17 mouse cellular contexts compared by ENCODE assay signal in genomic region chr9:90027709-90028108, GRCm38 (mm10). TPM values are rescaled to one million over a fixed set of nuclear protein-coding genes. Genes with fewer than 3 reads are reported as not detected.
A peak's percentile ranks its signal among the peaks of the same experiment; 100 is the strongest.
DNase-seq lines count a peak whose midpoint lies in the region; ATAC-seq and TF ChIP-seq lines count a peak whose summit lies in the region.
"Had no signal": no experiment of that assay in that cellular context is flagged by ENCODE, and none has a peak within 500 bp of the region (broad histone marks: within the 10 kb centered on the region; RNA-seq: fewer than 3 reads in every experiment).

No protein-coding gene starts in this region.

- no peaks in the 10 kb centered on the region for H3K36me3 ChIP-seq in kidney, postnatal 0 days (ENCODE audit: insufficient read depth, low read length)
- no peaks in the 10 kb centered on the region for H3K36me3 ChIP-seq in testis, adult 2 months (ENCODE audit: control insufficient read depth, insufficient read depth, low read length)
- no peaks in the 10 kb centered on the region for H3K36me3 ChIP-seq in splenic B cell, adult 2 months (ENCODE audit: control insufficient read depth, insufficient read depth, low read length, poor library complexity, severe bottlenecking)
- H3K36me3 ChIP-seq in neural tube, embryonic 15.5 days: no peaks in the 10 kb centered on the region
- H3K36me3 ChIP-seq: midbrain, embryonic 15.5 days; neural tube, embryonic 12.5 days had no signal

- no peaks in the 10 kb centered on the region for H3K9me3 ChIP-seq in kidney, postnatal 0 days (replicated peaks; ENCODE audit: low read length)
- no peaks in the 10 kb centered on the region for H3K9me3 ChIP-seq in neural tube, embryonic 15.5 days (replicated peaks)
- H3K9me3 ChIP-seq: forebrain, embryonic 13.5 days; midbrain, embryonic 15.5 days; neural tube, embryonic 12.5 days had no signal

- peak; percentile 20; the same call in 1 of the 2 replicates for TF ChIP-seq CTCF in kidney, postnatal 0 days (IDR thresholded peaks at IDR 0.05; ENCODE audit: low read depth)
- peak; percentile 56; the same call in 1 of the 2 replicates for TF ChIP-seq CTCF in testis, adult 2 months (IDR thresholded peaks at IDR 0.05; ENCODE audit: control insufficient read depth, insufficient read depth, insufficient replicate concordance, low read depth, low read length)
- TF ChIP-seq CTCF in bone marrow macrophage, adult 2 months (IDR thresholded peaks at IDR 0.05; ENCODE audit: low read depth, low read length): peak; percentile 35; the same call in 1 of the 2 replicates

- H3K4me1 ChIP-seq in kidney, postnatal 0 days (replicated peaks; ENCODE audit: insufficient read depth, low read length): no peaks in the 10 kb centered on the region
- H3K4me1 ChIP-seq in testis, adult 2 months (ENCODE audit: control insufficient read depth, insufficient read depth, low read length): no peaks in the 10 kb centered on the region
- no peaks in the 10 kb centered on the region for H3K4me1 ChIP-seq in bone marrow macrophage, adult 2 months (ENCODE audit: control insufficient read depth, insufficient read depth, low read length)
- H3K4me1 ChIP-seq in neural tube, embryonic 15.5 days: no peaks in the 10 kb centered on the region
- H3K4me1 ChIP-seq: forebrain, embryonic 13.5 days; midbrain, embryonic 15.5 days; neural tube, embryonic 12.5 days had no signal

- H3K4me3 ChIP-seq in kidney, postnatal 0 days (replicated peaks; ENCODE audit: low read depth, low read length): no peak overlapping the region
- no peak overlapping the region for H3K4me3 ChIP-seq in testis, adult 2 months (ENCODE audit: control insufficient read depth, low read depth, low read length)
- H3K4me3 ChIP-seq in bone marrow macrophage, adult 2 months (ENCODE audit: insufficient read depth, low read length): no peak overlapping the region
- H3K4me3 ChIP-seq in neural tube, embryonic 15.5 days (replicated peaks): no peak overlapping the region
- H3K4me3 ChIP-seq: forebrain, embryonic 13.5 days; midbrain, embryonic 15.5 days; neural tube, embryonic 12.5 days had no signal

- no peak overlapping the region for H3K9ac ChIP-seq in kidney, postnatal 0 days (ENCODE audit: low read depth, low read length)
- no peak overlapping the region for H3K9ac ChIP-seq in neural tube, embryonic 15.5 days (replicated peaks)
- H3K9ac ChIP-seq: forebrain, embryonic 13.5 days; midbrain, embryonic 15.5 days; neural tube, embryonic 12.5 days had no signal

- no peak overlapping the region for H3K4me2 ChIP-seq in kidney, postnatal 0 days (ENCODE audit: low read length)
- no peak overlapping the region for H3K4me2 ChIP-seq in neural tube, embryonic 15.5 days
- H3K4me2 ChIP-seq: forebrain, embryonic 13.5 days; midbrain, embryonic 15.5 days; neural tube, embryonic 12.5 days had no signal

- H3K27ac ChIP-seq in kidney, postnatal 0 days: no peak overlapping the region
- H3K27ac ChIP-seq in testis, adult 2 months (ENCODE audit: control insufficient read depth, insufficient read depth, low read depth, low read length): no peak overlapping the region
- no peak overlapping the region for H3K27ac ChIP-seq in bone marrow macrophage, adult 2 months (ENCODE audit: insufficient read depth, low read depth, low read length)
- H3K27ac ChIP-seq in neural tube, embryonic 15.5 days (replicated peaks): no peak overlapping the region
- H3K27ac ChIP-seq: forebrain, embryonic 13.5 days; midbrain, embryonic 15.5 days; neural tube, embryonic 12.5 days had no signal

- 91% methylated on average over 6 of the region's 6 CpGs for WGBS in kidney, postnatal 0 days
- WGBS in neural tube, embryonic 15.5 days: 89% methylated on average over 6 of the region's 6 CpGs

- ATAC-seq in kidney, postnatal 0 days (replicated peaks; ENCODE audit: low FRiP score, low read depth): no peak
- no peak for ATAC-seq in neural tube, embryonic 15.5 days (ENCODE audit: low FRiP score)
- ATAC-seq: forebrain, embryonic 13.5 days; midbrain, embryonic 15.5 days had no signal

- DNase-seq in kidney, postnatal 0 days (ENCODE audit: low spot score): no peak
- DNase-seq in kidney, adult 8-10 months: no peak
- no peak for DNase-seq in testis, postnatal 14 days (ENCODE audit: low spot score)
- DNase-seq in splenic B cell, adult 2 months (ENCODE audit: low read depth, low spot score): peak; percentile 31
- DNase-seq in embryo, embryonic 10 days (ENCODE audit: low spot score): no peak
- DNase-seq: adrenal gland, postnatal 10 days; cerebellum, postnatal 36 days; heart, postnatal 14 days; kidney, postnatal 25 days; retina, postnatal 1 day; spleen, adult 18-20 months had no signal

- H3K27me3 ChIP-seq in kidney, postnatal 0 days (ENCODE audit: insufficient read depth, low read length): no peaks in the 10 kb centered on the region
- no peaks in the 10 kb centered on the region for H3K27me3 ChIP-seq in testis, adult 2 months (ENCODE audit: control insufficient read depth, insufficient read depth, low read length)
- no peaks in the 10 kb centered on the region for H3K27me3 ChIP-seq in splenic B cell, adult 2 months (ENCODE audit: control insufficient read depth, insufficient read depth, low read length, poor library complexity, severe bottlenecking)
- H3K27me3 ChIP-seq in neural tube, embryonic 15.5 days (replicated peaks): no peaks in the 10 kb centered on the region
- H3K27me3 ChIP-seq: forebrain, embryonic 13.5 days; midbrain, embryonic 15.5 days; neural tube, embryonic 12.5 days had no signal

- TF ChIP-seq POLR2A in testis, adult 2 months (IDR thresholded peaks at IDR 0.05; ENCODE audit: control insufficient read depth, low read depth, low read length): no peak
- no peak for TF ChIP-seq POLR2A in bone marrow macrophage, adult 2 months (IDR thresholded peaks at IDR 0.05; ENCODE audit: borderline replicate concordance, low read depth, low read length)

RNA-seq across cellular contexts. Expression of gene Ctsh, which starts 26.2 kb away (rescaled TPM):
- 292 and 305 TPM in 2 replicates for polyA plus RNA-seq in kidney, postnatal 0 days (2015; fragmentation: Nextera tagmentation; extraction: Ambion mirVana)
- polyA plus RNA-seq in testis, adult 2 months (2012; rRNA removed): 6.5 and 7.7 TPM in 2 replicates
- polyA plus RNA-seq in bone marrow macrophage, adult 2 months (2012; ENCODE audit: insufficient read depth, insufficient read length, missing spikeins): 297 and 300 TPM in 2 replicates
- 41.7 and 48.1 TPM in 2 replicates for polyA plus RNA-seq in neural tube, embryonic 15.5 days (2015; fragmentation: Nextera tagmentation; extraction: Ambion mirVana)
